Comparison of ENCODE assay signal across 17 mouse cellular contexts in the genomic region with DNA sequence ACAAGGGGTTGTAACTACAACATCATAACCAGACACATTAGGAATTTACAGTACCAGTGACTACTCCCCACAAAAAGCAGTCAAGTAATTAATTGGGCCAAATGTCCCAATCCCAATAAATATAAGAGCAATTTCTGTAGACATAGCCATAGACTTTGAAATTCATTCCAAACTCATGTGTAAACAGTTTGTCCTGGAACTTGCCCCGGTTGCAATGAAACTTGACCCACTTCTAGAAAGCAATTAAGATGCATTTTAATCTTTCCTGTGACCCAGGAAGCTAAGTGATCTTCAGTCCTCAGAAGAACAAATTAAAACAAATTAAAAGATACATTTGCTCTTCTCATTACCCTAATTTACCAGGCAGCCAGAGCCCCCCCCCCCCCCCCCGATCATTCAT.
A peak's percentile ranks its signal among the peaks of the same experiment; 100 is the strongest.
DNase-seq lines count a peak whose midpoint lies in the region; ATAC-seq and TF ChIP-seq lines count a peak whose summit lies in the region.
"Had no signal": no experiment of that assay in that cellular context is flagged by ENCODE, and none has a peak within 500 bp of the region (broad histone marks: within the 10 kb centered on the region; RNA-seq: fewer than 3 reads in every experiment).

No protein-coding gene starts in this region.

- H3K27ac ChIP-seq in kidney, adult 2 months (ENCODE audit: insufficient read depth, low read depth, low read length): no peak overlapping the region
- no peak overlapping the region for H3K27ac ChIP-seq in kidney, postnatal 0 days
- no peak overlapping the region for H3K27ac ChIP-seq in neural tube, embryonic 13.5 days (replicated peaks)
- H3K27ac ChIP-seq in forebrain, embryonic 10.5 days: no peak overlapping the region
- H3K27ac ChIP-seq: embryonic facial prominence, embryonic 12.5 days; heart, embryonic 13.5 days had no signal

- 5% methylated on average over 2 of the region's 2 CpGs for WGBS in kidney, adult 2 months
- 9% methylated on average over 1 of the region's 2 CpGs for WGBS in kidney, postnatal 0 days
- 33% methylated on average over 1 of the region's 2 CpGs for WGBS in neural tube, embryonic 13.5 days
- WGBS in forebrain, embryonic 10.5 days: 59% methylated on average over 2 of the region's 2 CpGs

- H3K4me3 ChIP-seq in kidney, adult 2 months (ENCODE audit: insufficient read depth, low read depth, low read length): no peak overlapping the region
- H3K4me3 ChIP-seq in kidney, postnatal 0 days (replicated peaks; ENCODE audit: low read depth, low read length): no peak overlapping the region
- H3K4me3 ChIP-seq in neural tube, embryonic 13.5 days: no peak overlapping the region
- no peak overlapping the region for H3K4me3 ChIP-seq in forebrain, embryonic 10.5 days
- H3K4me3 ChIP-seq: embryonic facial prominence, embryonic 12.5 days; heart, embryonic 13.5 days had no signal

- H3K9me3 ChIP-seq in kidney, postnatal 0 days (replicated peaks; ENCODE audit: low read length): no peaks in the 10 kb centered on the region
- H3K9me3 ChIP-seq in neural tube, embryonic 13.5 days: no peaks in the 10 kb centered on the region
- H3K9me3 ChIP-seq in forebrain, embryonic 10.5 days: no peaks in the 10 kb centered on the region
- H3K9me3 ChIP-seq: embryonic facial prominence, embryonic 12.5 days; G1E; heart, embryonic 13.5 days had no signal

- no peak overlapping the region for H3K4me2 ChIP-seq in kidney, postnatal 0 days (ENCODE audit: low read length)
- H3K4me2 ChIP-seq in neural tube, embryonic 13.5 days: no peak overlapping the region
- H3K4me2 ChIP-seq: embryonic facial prominence, embryonic 12.5 days; heart, embryonic 13.5 days had no signal

- H3K9ac ChIP-seq in kidney, postnatal 0 days (ENCODE audit: low read depth, low read length): no peak overlapping the region
- H3K9ac ChIP-seq in neural tube, embryonic 13.5 days: no peak overlapping the region
- H3K9ac ChIP-seq: embryonic facial prominence, embryonic 12.5 days; heart, embryonic 13.5 days had no signal

- TF ChIP-seq CTCF in kidney, adult 2 months (conservative IDR thresholded peaks at IDR 0.05; ENCODE audit: insufficient read depth, insufficient read length, low read depth, low read length): no peak
- TF ChIP-seq CTCF in kidney, postnatal 0 days (IDR thresholded peaks at IDR 0.05; ENCODE audit: low read depth): no peak

- H3K4me1 ChIP-seq in kidney, adult 2 months (ENCODE audit: control insufficient read depth, insufficient read depth, low read length): no peaks in the 10 kb centered on the region
- no peaks in the 10 kb centered on the region for H3K4me1 ChIP-seq in kidney, postnatal 0 days (replicated peaks; ENCODE audit: insufficient read depth, low read length)
- peaks cover 16% of the 10 kb centered on the region for H3K4me1 ChIP-seq in neural tube, embryonic 13.5 days (replicated peaks)
- no peaks in the 10 kb centered on the region for H3K4me1 ChIP-seq in forebrain, embryonic 10.5 days
- H3K4me1 ChIP-seq: embryonic facial prominence, embryonic 12.5 days had no signal

- TF ChIP-seq POLR2A in kidney, adult 2 months (IDR thresholded peaks at IDR 0.05; ENCODE audit: low read depth, low read length): no peak

- ATAC-seq in kidney, postnatal 0 days (replicated peaks; ENCODE audit: low FRiP score, low read depth): 0 out of 2 replicates have a peak, but pooled peaks have one; percentile 14
- ATAC-seq in neural tube, embryonic 13.5 days (ENCODE audit: low read depth): peak; percentile 52; the same call in 1 of the 2 replicates
- ATAC-seq: activated CD4-positive, CD25-positive, alpha-beta regulatory T cell, adult 4 months; CD4-positive, CD25-positive, alpha-beta regulatory T cell, adult 4 months had no signal

- peak; percentile 22 for DNase-seq in kidney, adult 2 months
- DNase-seq in kidney, adult 9 months: no peak
- DNase-seq in kidney, postnatal 0 days (ENCODE audit: low spot score): peak; percentile 84
- DNase-seq in kidney, postnatal 25 days: no peak
- no peak for DNase-seq in neural tube, embryonic 10.5 days (ENCODE audit: extremely low spot score, low spot score)
- DNase-seq in forebrain, embryonic 10.5 days (ENCODE audit: extremely low spot score, low spot score): no peak
- DNase-seq: B cell, adult 2 months; gastrocnemius, postnatal 36 days; heart, adult 11 months; heart, postnatal 36 days had no signal

- H3K27me3 ChIP-seq in kidney, adult 2 months (replicated peaks; ENCODE audit: control insufficient read depth, insufficient read depth, low read length): no peaks in the 10 kb centered on the region; the same call in 1 of the 2 replicates
- H3K27me3 ChIP-seq in kidney, postnatal 0 days (ENCODE audit: insufficient read depth, low read length): no peaks in the 10 kb centered on the region
- H3K27me3 ChIP-seq in neural tube, embryonic 13.5 days: no peaks in the 10 kb centered on the region
- no peaks in the 10 kb centered on the region for H3K27me3 ChIP-seq in forebrain, embryonic 10.5 days (ENCODE audit: poor library complexity, severe bottlenecking)
- H3K27me3 ChIP-seq: embryonic facial prominence, embryonic 12.5 days; heart, embryonic 13.5 days; Patski had no signal

- no peaks in the 10 kb centered on the region for H3K36me3 ChIP-seq in kidney, adult 2 months (ENCODE audit: control insufficient read depth, insufficient read depth, low read length)
- H3K36me3 ChIP-seq in kidney, postnatal 0 days (ENCODE audit: insufficient read depth, low read length): no peaks in the 10 kb centered on the region
- no peaks in the 10 kb centered on the region for H3K36me3 ChIP-seq in neural tube, embryonic 13.5 days
- H3K36me3 ChIP-seq in forebrain, embryonic 10.5 days (replicated peaks): no peaks in the 10 kb centered on the region
- H3K36me3 ChIP-seq: embryonic facial prominence, embryonic 12.5 days; G1E; heart, embryonic 13.5 days had no signal

Comparison
In these comparisons a context has a peak if more than half of its experiments do, and no peak if none do; other contexts are left out.
1. DNase-seq: peak in kidney, adult 2 months (single experiment) and kidney, postnatal 0 days (single experiment); none in kidney, adult 9 months (single experiment), kidney, postnatal 25 days (0 of 2), neural tube, embryonic 10.5 days (single experiment) and forebrain, embryonic 10.5 days (single experiment).